Mouse (Mus musculus) heart, adult 8-10 months (tissue): ENCODE results near the gene Ankrd39. TPM values are rescaled to one million over a fixed set of nuclear protein-coding genes. Genes with fewer than 3 reads are reported as not detected.

Experiments
- DNase-seq: peaks from one replicate; pipeline ENCODE4 v3.0.0; 2022; ENCODE audit warnings: low spot score
- total RNA-seq, 4 experiments: library from RNA; stranded (reverse); gene quantifications; 2 replicates each; pipeline ENCODE4 v1.2.4; 2022

Ankrd39 gene
- total RNA-seq, 4 experiments from 2014 or later: 5.4 to 8.2 (median 7.1) TPM

DNA sequence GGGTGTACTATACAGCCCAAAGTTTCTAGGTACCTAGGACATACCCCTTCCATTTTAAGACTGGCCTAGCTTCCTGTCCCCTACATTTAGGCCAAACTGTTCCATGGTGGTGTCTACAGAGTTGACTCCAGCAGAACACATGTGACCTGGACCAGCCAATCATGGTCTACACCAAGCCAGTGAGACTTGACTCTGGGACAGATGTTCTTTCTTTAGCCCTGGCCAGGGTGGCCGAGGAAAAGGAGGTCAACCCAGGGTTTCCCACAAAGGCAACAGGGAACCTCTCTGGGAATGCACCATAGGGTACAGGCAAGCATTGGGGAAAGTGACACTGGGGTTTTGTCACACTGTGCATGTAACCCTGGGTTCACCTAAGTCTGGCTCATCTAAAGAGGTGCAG lies 25.5 kb upstream of the Ankrd39 start:
- no peak for DNase-seq

DNA sequence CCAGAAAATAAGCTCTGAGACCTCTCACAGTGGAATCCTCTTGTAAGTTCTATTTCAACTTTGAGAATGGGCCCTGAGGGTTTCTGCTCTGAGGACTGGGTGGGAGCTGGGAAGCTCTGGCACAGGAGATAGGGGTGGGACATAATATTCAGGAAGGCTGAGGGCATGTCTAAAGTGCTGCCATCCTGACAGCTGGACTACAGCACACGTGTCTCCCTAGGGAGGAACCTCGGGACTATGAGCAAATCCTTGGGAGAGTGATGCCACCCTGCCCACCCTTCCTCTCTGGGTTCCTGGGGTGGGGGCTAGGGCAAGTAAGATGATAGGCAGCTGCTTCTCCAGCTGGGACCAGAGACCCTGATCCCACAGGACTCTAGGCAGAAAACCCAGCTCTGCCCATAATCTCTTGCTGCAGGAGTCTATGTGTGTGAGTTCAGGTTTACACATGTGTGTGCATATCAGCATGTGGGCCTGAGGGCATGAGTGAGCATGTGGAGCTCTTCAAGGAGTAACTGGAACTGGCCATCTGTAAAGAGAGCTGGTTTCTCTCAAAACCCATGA lies 25.0 kb upstream of the Ankrd39 start:
- no peak for DNase-seq

DNA sequence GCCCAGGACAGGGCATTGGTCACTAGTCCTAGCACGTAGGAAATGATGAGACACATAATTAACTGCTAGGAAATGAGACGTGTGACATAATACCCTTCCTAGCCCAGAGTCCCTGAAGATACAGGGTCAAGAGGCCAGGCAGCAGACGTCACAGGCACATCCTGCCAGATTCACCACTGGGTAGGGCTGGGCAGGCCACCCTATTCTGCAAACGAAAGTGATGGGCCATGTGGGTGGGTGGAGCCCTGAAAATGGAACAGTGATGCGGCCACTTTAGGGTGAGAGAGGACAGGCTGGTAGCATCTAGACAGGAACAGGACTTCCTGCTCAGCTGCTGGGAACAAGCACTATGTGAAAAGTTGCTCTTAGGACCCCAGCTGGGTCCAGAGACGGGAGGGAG lies 24.4 kb upstream of the Ankrd39 start:
- DNase-seq: no peak

GRCm38 (mm10) chr1:36570320-36570719 lies 23.1 kb upstream of the Ankrd39 start:
- no peak for DNase-seq

DNA sequence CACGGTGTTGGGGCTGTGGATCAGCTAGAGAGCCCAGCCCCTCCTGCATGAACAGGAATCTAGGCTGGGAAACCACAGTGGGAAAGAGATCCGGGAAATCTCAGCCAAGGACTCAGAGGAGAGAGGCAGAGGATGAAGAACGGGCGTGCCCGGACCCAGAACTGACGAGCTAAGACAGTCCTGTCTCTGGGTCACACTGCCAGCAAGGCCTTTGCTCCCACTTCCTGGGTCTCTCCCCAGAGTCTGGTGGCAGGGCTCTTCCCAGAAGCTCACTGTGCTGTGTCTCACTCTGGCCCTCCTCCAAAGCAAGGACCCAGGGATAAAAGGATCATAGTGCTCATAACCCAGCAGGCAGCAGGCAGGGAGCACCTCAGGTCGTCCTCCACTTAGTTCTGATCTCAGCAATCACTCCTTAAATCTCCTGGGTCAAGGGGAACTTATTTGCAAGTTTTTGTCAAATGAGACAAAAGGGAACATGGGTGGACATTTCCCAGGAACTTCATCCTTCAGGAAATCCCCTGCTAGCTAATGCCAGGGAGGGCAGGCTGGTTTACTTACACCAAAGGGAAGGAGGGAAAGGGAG lies 22.5 kb upstream of the Ankrd39 start:
- no peak for DNase-seq

DNA sequence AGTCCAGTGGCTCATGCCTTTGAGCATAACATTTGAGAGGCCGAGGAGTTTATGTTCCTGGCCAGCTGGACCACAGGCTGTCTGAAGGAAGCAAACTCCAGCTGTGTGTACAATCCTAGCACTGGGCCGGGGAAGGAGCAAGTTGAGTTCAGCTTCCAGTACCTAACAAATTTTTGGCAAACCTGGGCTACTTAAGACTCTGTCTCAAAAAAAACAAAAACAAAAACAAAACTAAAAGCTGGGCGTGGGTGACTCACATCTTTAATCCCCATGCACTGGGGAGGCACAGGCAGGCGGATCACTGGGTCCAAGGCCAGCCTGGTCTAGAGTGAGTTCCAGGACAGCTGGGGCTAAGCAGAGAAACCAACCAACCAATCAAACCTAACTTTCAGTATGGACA lies 21.5 kb upstream of the Ankrd39 start:
- DNase-seq: no peak

DNA sequence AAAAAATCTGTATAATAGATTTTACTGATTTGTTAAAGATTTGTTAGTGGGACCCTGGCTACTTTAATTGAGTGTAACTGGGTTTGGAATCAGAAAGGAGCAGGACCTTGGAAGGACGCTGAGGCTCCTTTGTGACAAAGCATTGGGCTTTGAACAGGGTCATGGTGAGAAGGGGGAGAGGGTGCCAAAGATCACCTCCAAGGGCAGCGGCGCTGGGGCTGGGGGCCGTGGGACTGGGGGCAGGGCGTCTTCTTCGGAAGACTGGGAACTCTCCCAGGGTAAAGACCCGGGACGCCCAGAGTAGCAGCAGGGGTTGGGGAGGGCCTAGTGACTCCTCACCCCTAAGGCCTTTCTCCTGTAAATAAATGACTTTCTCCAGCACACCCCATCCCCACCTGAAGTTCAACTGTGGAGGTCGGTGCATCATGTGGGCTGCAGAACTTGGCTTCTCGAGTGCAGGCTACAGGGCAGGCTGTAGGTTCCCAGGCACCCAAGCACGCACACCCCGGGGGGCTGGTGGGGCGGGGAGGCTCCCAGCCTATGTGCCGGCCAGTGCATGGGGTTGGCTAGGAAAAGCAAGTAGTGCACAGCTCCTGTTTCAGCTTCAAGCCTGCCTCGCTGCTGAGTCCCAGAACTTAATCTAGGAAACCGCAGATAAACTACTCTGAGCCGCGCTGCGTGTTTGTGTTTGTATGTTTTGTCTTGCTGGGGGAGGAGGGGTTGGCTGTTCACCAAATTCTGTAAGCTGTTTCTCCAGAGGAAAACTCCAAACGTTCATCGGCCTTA lies 20.8 kb upstream of the Ankrd39 start:
- DNase-seq: no peak

GRCm38 (mm10) chr1:36566425-36566824 lies 19.2 kb upstream of the Ankrd39 start:
- DNase-seq: no peak

DNA sequence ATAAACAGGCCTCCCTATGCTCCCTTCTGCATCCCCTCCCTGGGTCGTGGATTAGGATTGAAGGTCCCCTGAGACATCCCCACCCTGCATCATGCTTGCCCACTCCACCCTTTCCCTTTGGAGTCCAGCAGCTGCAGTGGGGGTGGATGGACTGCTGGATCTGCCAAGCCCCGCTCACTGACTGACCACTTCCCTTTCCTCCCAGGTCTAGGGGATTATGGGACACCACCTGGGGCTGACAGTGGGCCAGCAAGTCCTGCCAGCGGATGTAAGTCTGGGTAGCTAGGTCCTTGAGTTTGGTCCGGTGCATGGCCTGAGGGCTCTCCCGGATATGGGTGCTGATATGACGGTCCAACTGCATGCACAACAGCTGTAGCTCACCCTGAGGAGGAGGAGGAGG lies 16.9 kb upstream of the Ankrd39 start:
- peak; percentile 74 for DNase-seq

DNA sequence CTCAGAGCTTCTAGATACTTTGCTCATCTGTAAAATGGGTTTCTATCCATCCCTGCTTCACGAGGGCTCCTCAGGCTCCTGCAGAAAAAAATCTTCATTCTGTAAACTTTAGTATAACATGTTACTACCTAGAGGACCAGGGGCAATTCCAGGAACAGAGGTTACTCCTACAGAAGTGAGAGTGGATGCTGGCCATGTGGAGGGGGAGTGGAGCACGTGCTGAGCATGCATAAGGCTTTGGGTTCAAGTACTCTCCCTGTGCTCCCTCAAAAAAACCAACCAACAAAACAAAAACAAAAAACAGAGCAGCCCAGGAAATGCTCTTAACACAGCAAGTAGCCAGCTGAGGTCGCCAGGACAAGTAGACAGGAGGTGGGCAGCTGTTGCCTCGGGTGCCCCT lies 16.4 kb upstream of the Ankrd39 start:
- DNase-seq: no peak

GRCm38 (mm10) chr1:36563197-36563596 lies 16.0 kb upstream of the Ankrd39 start:
- DNase-seq: no peak

DNA sequence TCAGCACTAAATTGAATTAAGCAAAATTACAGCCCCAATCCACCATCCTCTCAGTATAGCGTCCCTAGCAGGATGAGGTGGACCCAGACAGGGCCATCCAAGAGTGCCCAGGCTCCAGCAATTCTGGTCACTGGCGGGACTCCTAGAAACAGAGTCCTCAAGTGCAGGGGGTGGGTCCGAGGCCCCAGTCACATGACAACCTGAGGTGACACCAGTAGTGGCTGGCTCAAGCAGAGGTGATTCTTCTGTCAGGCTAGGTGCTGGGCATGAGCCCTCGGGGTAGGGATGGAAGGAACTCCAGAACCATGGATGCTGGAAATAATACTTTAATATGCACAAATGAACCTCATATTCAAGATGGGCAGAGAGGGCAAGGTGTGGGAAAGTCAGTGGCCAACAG lies 15.1 kb upstream of the Ankrd39 start:
- DNase-seq: no peak

DNA sequence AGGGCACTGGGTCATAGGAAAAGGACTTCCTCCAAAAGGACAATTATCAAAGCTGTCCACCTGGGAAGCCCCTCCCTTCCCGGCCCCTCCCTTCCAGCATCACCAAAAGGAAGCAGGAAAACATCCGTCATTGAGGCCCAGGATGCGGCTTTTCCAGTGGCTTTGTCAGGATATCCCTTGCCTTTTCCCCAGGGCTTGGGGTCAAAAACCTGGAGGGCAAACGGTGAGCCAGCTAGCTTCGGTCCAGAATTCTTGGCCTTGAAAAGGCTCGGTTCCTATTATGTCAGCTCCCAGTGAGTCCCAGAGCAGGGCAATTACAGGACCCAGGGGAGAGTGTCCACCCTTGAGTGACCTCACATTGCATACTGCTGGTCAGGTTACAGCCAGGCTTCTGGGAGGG lies 13.7 kb upstream of the Ankrd39 start:
- DNase-seq: peak; percentile 74

DNA sequence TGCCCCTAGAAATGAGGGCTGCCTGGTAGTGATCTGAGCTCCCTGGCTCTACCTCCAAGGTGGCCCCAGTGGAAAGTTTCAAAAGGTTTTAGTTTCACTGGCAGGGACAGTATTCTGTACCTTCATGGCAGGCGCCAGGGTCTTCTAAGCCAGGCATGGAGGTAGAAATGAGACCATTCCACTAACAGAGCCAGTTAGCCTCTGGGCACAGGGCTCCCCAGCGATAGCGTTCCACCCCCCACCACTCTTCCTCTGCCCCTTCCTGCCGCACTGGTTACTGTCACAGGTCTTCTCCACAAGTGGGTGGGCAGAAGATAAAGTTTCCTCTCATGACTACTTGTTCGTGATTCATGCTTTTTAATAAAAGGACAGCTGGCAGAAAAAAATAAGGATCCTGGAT lies 12.6 kb upstream of the Ankrd39 start:
- no peak for DNase-seq

DNA sequence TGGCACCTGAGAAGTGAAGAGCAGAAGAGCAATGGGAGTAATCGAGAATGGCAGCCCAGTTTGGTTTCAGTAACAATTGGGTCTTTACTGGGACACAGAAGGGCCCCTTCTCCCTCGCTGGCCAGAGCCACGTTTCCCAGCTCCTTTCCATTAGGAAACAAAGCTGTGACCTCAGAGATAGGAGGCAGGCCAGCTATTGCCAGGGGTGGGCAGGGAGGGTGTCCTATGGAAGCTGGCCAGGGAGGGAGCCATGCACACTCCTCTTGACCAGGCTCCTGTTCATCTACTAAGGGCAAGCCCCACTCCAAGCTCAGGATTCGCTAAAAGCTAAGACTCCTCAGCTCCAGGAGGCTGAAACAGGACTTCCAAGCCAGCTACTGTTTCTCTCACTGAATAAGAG lies 12.0 kb upstream of the Ankrd39 start:
- no peak for DNase-seq

DNA sequence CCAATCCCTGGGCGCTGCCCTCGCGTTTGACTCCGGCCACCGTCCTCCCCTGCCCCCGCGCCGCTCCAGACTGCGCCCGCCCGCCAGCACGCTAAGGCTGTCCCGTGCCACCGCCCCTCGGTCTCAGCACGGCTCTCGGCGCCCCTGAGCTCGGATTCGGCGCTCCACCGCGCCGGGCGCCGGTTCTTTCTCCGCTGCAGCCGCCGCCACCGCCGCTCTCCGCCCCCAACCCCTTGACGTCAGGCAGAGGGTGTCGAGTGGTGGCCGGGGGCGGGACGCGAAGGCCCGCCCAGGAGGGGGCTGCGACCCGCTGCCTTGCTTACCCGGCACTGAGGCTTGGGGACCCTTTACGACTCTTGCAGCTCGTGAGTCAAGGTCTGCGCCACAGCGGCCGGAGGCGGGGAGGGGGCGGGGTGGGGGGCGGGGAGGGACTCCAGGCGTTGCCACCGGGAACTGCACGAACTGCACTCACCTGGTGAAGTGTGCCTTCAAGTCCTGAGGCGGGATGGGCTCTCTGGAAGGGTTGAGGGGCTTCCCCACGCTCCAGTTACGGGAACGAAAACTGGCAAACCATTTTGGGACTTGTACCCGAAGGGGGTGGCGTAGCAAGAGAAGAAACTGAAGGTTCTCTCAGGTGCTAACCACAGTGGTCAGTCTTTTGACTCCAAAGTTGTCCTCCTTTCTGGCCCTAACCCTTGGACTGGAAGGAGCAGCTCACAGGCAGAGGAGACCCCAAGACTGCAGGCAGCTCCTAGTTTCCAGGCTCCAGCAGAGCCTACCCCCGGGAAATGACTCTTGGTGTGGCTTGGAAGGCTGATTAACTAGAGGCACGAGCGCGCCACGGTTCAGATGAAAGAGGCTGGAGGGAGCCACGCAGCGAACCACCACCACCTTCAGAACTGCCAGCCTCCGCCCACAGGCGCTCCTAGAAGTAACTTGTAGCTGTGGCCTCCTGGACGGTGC lies 11.1 kb upstream of the Ankrd39 start, which contains the start of gene Sema4c:
Gene Sema4c, minus strand, starts transcription at position 319 of the 963 bp plus-strand sequence.
- DNase-seq: no peak

DNA sequence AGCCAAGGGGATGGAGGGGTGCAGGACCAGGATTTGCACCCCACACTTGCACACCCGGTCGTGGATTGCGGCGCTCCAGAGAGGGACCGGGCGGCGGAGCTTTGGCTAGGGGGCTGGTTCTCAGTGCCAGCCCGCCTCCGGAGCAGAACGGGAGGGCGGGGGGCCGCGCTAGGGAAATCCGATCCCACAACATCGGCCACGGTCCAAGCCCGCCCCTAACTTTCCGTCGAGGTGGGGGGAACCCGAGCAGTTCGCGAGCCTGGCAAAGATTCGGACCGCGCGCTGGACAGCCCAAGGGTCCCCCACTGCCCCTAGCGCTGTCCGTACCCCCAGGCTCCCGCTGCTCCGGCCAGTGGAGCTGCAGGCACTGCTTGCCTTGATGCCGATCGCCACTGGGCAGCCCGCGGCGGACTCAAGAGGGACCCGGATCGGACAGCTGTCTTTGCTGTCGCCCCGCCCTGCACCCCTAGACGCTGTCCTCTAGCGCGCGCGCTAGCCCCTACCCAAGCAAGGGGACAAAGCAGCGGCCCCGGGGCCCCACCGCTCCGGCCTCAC lies 10.3 kb upstream of the Ankrd39 start:
- peak; percentile 87 for DNase-seq

- DNase-seq: peak; percentile 92
Observed at GRCm38 (mm10) chr1:36556553-36557456, 9.6 kb upstream of the Ankrd39 start.

- DNase-seq: no peak
Observed at GRCm38 (mm10) chr1:36555798-36556395, 8.7 kb upstream of the Ankrd39 start.
